Mouse (Mus musculus) G1E (cell line): ENCODE results near the gene Ppm1l. TPM values are rescaled to one million over a fixed set of nuclear protein-coding genes. Genes with fewer than 3 reads are reported as not detected.
A peak's percentile ranks its signal among the peaks of the same experiment; 100 is the strongest.

Experiments
- ATAC-seq: 2 replicates; pipeline ENCODE4 v1.8.0; 2016; ENCODE audit warnings: mild to moderate bottlenecking; ENCODE audit not compliant: insufficient number of reproducible peaks, poor library complexity, low FRiP score, severe bottlenecking; ENCODE audit errors: extremely low read depth
- DNase-seq: peaks from one replicate; pipeline ENCODE4 v3.0.0; 2012; ENCODE audit warnings: low spot score
- H3K27me3 ChIP-seq: 2 replicates; pipeline ENCODE4 v1.6.1; 2012; ENCODE audit warnings: mild to moderate bottlenecking, low read length, inconsistent platforms; ENCODE audit not compliant: insufficient read depth
- H3K36me3 ChIP-seq: replicated peaks from 2 replicates; pipeline ENCODE3; 2012; ENCODE audit warnings: mild to moderate bottlenecking, inconsistent platforms
- H3K4me1 ChIP-seq: 2 replicates; pipeline ENCODE4 v1.6.1; 2012; ENCODE audit warnings: low read depth, low read length, inconsistent platforms, mixed read lengths; ENCODE audit not compliant: insufficient read depth
- H3K4me3 ChIP-seq: 2 replicates; pipeline ENCODE4 v1.5.1; 2012; ENCODE audit warnings: low read depth, mild to moderate bottlenecking, inconsistent platforms, low read length, moderate library complexity, mixed read lengths
- H3K9me3 ChIP-seq: replicated peaks from 2 replicates; pipeline ENCODE4 v1.6.1; 2012; ENCODE audit warnings: inconsistent platforms
- CTCF ChIP-seq: IDR thresholded peaks from 2 replicates; pipeline ENCODE4 v1.5.1; 2012; ENCODE audit warnings: low read depth, low read length, inconsistent platforms, mixed read lengths
- GATA1 ChIP-seq: IDR thresholded peaks from 2 replicates; pipeline ENCODE4 v1.6.1; 2012; ENCODE audit warnings: borderline replicate concordance, low read length, inconsistent platforms, mixed read lengths
- GATA2 ChIP-seq: IDR thresholded peaks from 2 replicates; pipeline ENCODE4 v1.6.1; 2012; ENCODE audit warnings: low read depth, low read length, inconsistent platforms, borderline replicate concordance
- POLR2AphosphoS5 ChIP-seq: IDR thresholded peaks from 2 replicates; pipeline ENCODE4 v1.6.1; 2012; ENCODE audit warnings: low read depth, low read length, inconsistent platforms; ENCODE audit not compliant: insufficient replicate concordance
- TAL1 ChIP-seq: conservative IDR thresholded peaks from 2 replicates; pipeline ENCODE4 v1.6.1; 2012; ENCODE audit warnings: low read depth, low read length, inconsistent platforms, mixed read lengths
- polyA plus RNA-seq: library from polyadenylated mRNA; stranded (reverse); fragments of >175 nt; gene quantifications from 2 replicates; pipeline ENCODE4 v1.2.3, GENCODE M21; 2012
- total RNA-seq, 2 experiments: library from RNA; stranded (forward) in 1 of 2; stranded (reverse) in 1 of 2; fragments of 200-1000 nt in 1 of 2; fragments of >200 nt in 1 of 2; fragmentation: Nextera tagmentation in 1 of 2; gene quantifications; 2 replicates each; pipeline ENCODE4 v1.2.3; 2014 to 2017

The Ppm1l gene
- total RNA-seq (2014; fragmentation: Nextera tagmentation) (12.8 and 16.6 TPM in 2 replicates), total RNA-seq (2017) (4.2 and 5.6 TPM in 2 replicates), polyA plus RNA-seq (1.5 TPM in 2 replicates)

DNA sequence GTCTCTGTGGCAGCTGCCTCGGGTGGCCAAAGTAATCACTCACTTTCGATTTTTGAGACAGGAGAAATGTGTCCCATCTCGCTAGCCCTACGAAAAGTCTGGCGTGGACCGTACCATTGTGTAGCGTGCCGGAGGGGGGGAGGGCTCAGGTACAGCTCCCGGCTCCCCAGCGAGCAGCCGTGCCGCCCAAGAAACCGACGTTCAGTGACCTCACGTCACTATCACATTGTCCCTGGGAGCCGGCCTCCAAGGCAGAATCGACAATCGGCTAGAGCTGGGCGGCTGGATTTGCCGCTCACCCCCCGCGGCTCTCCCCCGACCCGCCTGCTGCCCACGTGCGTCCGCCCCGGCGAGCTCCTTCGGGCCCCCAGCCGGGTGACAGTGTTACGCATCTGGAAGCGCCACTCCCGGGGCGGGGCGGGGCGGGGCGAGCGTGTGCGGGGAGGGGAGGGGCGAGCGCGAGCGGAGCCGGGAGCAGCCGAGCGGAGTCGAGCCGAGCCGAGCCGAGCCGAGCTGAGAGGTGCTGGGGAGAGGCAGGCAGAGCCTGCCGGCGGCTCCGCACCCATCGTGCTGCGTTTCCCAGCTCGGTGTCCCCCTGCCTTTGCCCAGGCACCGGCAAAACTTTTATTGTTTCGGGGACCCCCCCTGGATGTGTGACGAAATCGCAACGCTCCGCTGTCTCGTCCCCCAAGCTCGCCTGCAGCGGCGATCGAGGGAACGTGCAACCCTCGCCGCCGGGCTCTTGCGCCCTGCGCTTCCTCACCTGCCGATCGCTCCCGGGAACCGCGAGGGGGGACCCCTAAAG lies at the start of gene Ppm1l:
Ppm1l (plus strand) TSS at position 471 of the 805 bp plus-strand sequence.
- no peak for TF ChIP-seq CTCF
- TF ChIP-seq GATA1, result no peak
- no peak for TF ChIP-seq GATA2
- no peak for TF ChIP-seq TAL1
- no peak for TF ChIP-seq POLR2AphosphoS5
- Histone ChIP-seq H3K36me3 (peaks cover 2% of the 10 kb centered on the region), H3K4me1 (peaks cover 24% of the 10 kb centered on the region), H3K27me3 (no peaks in the 10 kb centered on the region), H3K9me3 (peaks cover 11% of the 10 kb centered on the region), H3K4me3 (peak within 1 kb of the TSS; percentile 75)
- peak; percentile 52 for ATAC-seq
- DNase-seq, result peak; percentile 76

DNA sequence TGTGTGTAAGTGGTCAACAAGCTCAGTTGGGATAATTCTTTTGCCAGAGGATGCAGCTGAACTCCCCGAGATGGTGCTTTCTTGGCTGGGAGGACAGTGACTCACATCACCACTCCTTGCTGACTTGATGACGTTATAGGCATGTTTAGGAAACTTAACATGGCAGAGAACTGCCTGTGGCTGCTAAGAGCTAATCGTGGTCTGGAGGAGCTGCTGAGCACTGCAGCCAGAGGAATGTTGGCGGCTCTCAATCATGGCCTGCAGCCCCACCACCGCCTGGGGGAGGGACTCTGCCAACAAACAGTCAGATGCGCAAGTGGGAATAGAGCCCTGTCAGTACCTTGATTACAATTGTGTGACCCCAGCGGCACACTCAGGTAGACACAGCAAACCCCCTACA lies 44.8 kb upstream of the Ppm1l start:
- no peak for TF ChIP-seq GATA2
- no peak for TF ChIP-seq POLR2AphosphoS5
- no peak for DNase-seq
- Histone ChIP-seq H3K4me3 (no peak overlapping the region), H3K27me3 (peaks cover 7% of the 10 kb centered on the region), H3K4me1 (no peaks in the 10 kb centered on the region; the same call in 1 of the 2 replicates), H3K36me3 (no peaks in the 10 kb centered on the region), H3K9me3 (no peaks in the 10 kb centered on the region)
- ATAC-seq, result no peak

DNA sequence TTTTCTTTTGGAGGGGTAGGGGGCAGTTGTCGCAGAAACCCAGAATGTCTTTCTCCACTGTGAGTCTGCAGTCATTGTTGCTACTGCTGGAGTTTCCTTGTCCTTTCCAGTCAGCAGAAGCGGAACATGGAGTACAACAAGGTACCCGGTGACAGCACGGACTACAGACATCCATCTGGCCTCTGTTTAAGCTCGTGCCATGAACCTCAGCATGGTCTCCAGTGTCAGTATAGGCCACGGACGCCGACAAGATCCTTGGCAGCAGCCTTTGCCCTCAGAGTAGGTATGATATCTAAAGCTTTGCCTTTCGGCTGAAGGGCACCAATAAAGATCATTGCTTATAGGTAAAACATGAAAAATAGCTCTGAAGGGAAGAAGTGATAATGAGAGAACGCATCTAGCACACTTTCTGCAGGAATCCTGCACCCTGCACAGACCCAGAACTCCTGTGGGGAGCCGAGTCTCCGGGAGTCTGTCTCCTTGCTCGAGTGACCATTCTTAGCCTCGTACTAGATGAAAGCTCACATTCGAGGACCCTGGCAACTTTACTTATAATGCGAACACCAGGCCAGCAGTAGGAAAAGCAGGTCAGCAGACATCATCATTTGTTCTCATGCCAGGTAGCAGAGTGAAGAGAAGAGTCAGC lies 42.5 kb upstream of the Ppm1l start:
- DNase-seq (no peak), ATAC-seq (no peak)
- Histone ChIP-seq H3K4me1 (peaks cover 3% of the 10 kb centered on the region; the same call in 1 of the 2 replicates), H3K9me3 (no peaks in the 10 kb centered on the region), H3K27me3 (peaks cover 6% of the 10 kb centered on the region), H3K4me3 (no peak overlapping the region), H3K36me3 (no peaks in the 10 kb centered on the region)
- TF ChIP-seq POLR2AphosphoS5, result no peak
- no peak for TF ChIP-seq GATA2
- TF ChIP-seq CTCF, result no peak

DNA sequence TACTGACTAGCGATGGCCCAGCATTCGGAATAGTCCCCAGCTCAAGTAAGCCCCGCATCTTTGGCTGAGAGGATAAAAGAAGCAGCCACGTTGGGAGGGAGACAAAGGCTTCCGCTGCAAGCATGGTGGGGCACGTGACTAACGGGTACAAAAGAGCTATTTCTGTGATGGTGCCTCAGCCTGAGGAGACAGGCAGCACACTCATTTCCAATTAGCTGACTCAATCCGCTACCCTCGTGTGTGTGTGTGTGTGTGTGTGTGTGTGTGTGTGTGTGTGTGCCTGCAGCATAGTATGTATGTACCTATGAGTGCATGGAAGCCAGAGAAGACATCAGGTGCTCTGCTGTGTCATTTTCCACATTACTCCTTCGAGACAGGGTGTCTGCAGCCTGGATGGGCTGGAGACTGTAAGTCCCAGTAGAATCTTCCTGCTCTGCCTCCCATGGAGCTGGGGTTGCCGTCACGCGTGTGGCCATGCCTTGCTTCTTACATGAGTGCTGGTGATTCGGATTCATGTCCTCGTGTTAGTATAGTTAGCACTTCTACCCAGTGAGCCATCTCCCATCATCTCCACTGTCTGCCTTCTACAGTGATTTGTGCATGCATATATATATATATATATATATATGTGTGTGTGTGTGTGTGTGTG lies 41.9 kb upstream of the Ppm1l start:
- H3K4me3 ChIP-seq, result no peak overlapping the region
- TF ChIP-seq GATA1, result no peak
- no peak for TF ChIP-seq CTCF
- TF ChIP-seq POLR2AphosphoS5, result no peak
- TF ChIP-seq GATA2, result no peak
- TF ChIP-seq TAL1, result no peak
- peaks cover 5% of the 10 kb centered on the region; the same call in 1 of the 2 replicates for H3K4me1 ChIP-seq
- H3K36me3 ChIP-seq, result no peaks in the 10 kb centered on the region
- DNase-seq (no peak), ATAC-seq (no peak)
- no peaks in the 10 kb centered on the region for H3K9me3 ChIP-seq
- H3K27me3 ChIP-seq, result peaks cover 6% of the 10 kb centered on the region

DNA sequence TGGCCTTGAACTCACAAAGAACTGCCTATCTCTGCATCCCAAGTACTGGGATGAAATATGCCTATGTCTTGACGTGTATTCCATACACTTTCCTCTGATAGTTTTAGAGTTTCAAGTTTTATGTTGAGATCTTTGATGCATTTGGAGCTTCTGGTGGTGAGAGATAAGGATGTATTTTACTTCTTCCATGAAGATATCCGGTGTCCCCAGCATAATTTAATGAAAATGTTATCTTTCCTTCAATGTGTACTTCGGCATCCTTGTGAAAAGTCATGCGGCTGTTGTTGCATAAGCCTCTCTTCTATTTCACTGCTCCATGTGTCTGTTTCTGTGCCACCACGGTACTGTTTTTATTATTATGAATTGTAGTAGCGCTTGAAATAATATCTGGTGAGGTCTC lies 38.0 kb upstream of the Ppm1l start:
- DNase-seq (no peak), ATAC-seq (peak; percentile 22)
- Histone ChIP-seq H3K27me3 (peaks cover 6% of the 10 kb centered on the region), H3K4me3 (no peak overlapping the region), H3K4me1 (0 out of 2 replicates have a peak, but pooled peaks cover 5% of the 10 kb centered on the region), H3K36me3 (no peaks in the 10 kb centered on the region), H3K9me3 (no peaks in the 10 kb centered on the region)
- TF ChIP-seq CTCF, result no peak
- TF ChIP-seq POLR2AphosphoS5, result no peak
- no peak for TF ChIP-seq GATA1
- no peak; the same call in 1 of the 2 replicates for TF ChIP-seq TAL1
- no peak for TF ChIP-seq GATA2

DNA sequence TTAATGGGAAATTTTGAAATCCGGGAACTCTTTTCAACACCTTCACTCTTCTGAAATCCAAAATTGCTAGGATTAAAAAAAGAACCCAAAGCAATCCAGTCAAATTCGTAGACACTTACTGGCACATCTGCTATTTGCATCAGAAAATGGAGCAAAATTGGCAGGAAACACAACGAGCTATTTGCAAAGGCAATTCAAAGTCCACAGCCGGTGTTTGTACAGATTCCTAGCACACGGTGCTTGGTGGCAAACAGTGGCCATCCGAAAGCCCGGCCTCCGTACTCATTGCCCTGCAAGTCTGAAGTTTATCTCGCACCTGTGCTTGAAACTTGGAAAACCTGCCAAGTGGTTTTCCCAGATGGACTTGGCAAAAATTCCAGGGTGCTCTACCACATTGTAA lies 34.3 kb upstream of the Ppm1l start:
- Histone ChIP-seq H3K36me3 (no peaks in the 10 kb centered on the region), H3K9me3 (no peaks in the 10 kb centered on the region), H3K27me3 (peaks cover 3% of the 10 kb centered on the region; the same call in 1 of the 2 replicates), H3K4me1 (0 out of 2 replicates have a peak, but pooled peaks cover 5% of the 10 kb centered on the region), H3K4me3 (no peak overlapping the region)
- no peak for DNase-seq
- no peak for TF ChIP-seq GATA1
- no peak for TF ChIP-seq TAL1
- TF ChIP-seq POLR2AphosphoS5, result no peak
- no peak for TF ChIP-seq GATA2
- TF ChIP-seq CTCF, result no peak
- no peak for ATAC-seq
